Mouse (Mus musculus): ENCODE measurements around the gene Inpp5b. TPM values are rescaled to one million over a fixed set of nuclear protein-coding genes. Genes with fewer than 3 reads are reported as not detected.

The Inpp5b gene
- polyA plus RNA-seq, 1 experiment from 2014 or later: 24.9 TPM

DNA sequence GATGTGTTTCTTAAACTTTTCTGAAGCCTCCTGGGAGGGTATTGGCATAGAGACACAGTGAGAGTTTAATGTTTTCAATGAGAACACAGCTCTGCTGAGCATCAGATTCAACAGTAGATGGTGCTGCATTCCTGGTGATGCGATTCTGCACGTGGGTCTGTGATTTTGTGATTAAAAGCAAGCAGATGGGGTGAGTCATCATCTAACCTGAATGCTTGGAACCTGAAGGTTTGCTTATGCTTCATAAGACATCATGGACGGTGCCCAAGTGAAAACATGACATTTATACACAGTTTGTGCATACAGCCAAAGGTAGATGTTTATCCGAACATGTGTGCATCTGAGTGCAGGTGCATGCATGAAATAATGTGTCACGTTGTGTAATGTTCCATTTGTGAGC, 29.0 kb downstream of the Inpp5b start:
- Histone ChIP-seq H3K9me3 (ENCODE audit: control insufficient read depth, low read length) (no peaks in the 10 kb centered on the region), H3K9ac (ENCODE audit: low read depth, low read length) (no peak overlapping the region), H3K4me2 (replicated peaks; ENCODE audit: low read depth, low read length) (no peak overlapping the region), H3K27ac (ENCODE audit: low read depth, low read length) (no peak overlapping the region), H3K4me1 (replicated peaks; ENCODE audit: control insufficient read depth, insufficient read depth, low read length) (no peaks in the 10 kb centered on the region), H3K36me3 (ENCODE audit: control insufficient read depth, insufficient read depth, low read length) (no peaks in the 10 kb centered on the region), H3K4me3 (ENCODE audit: low read depth, low read length) (no peak overlapping the region), H3K27me3 (ENCODE audit: control insufficient read depth, insufficient read depth, low read length) (no peaks in the 10 kb centered on the region)
- DNase-seq (ENCODE audit: low spot score) (no peak), ATAC-seq (ENCODE audit: low FRiP score) (no peak)
- WGBS: 84% methylated on average over 5 of the region's 5 CpGs

DNA sequence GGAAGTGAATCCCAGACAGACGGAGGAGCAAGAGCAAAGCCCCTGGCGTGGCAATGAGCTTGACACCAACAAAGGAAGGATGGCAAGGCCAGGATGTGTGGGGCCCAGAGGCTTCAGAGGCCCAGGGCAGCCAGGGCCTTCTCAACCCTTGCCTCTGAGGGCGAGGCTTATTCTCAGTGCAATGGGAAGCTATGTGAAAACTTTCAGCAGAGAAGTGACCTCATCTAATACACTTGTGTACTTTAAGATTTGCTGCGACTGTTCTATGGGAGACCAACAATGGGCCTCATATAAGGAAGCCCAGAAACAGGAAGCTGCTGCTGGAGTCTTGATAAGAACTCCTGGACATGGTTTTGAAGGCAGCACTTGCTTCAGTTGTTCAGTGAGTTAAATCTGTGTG, 30.5 kb downstream of the Inpp5b start:
- Histone ChIP-seq H3K36me3 (ENCODE audit: control insufficient read depth, insufficient read depth, low read length) (no peaks in the 10 kb centered on the region), H3K4me2 (replicated peaks; ENCODE audit: low read depth, low read length) (no peak overlapping the region), H3K4me3 (ENCODE audit: low read depth, low read length) (no peak overlapping the region), H3K4me1 (replicated peaks; ENCODE audit: control insufficient read depth, insufficient read depth, low read length) (no peaks in the 10 kb centered on the region), H3K9ac (ENCODE audit: low read depth, low read length) (no peak overlapping the region), H3K27ac (ENCODE audit: low read depth, low read length) (no peak overlapping the region), H3K27me3 (ENCODE audit: control insufficient read depth, insufficient read depth, low read length) (no peaks in the 10 kb centered on the region), H3K9me3 (ENCODE audit: control insufficient read depth, low read length) (no peaks in the 10 kb centered on the region)
- ATAC-seq (ENCODE audit: low FRiP score): no peak
- DNase-seq (ENCODE audit: low spot score): no peak
- 71% methylated on average over 4 of the region's 4 CpGs for WGBS

DNA sequence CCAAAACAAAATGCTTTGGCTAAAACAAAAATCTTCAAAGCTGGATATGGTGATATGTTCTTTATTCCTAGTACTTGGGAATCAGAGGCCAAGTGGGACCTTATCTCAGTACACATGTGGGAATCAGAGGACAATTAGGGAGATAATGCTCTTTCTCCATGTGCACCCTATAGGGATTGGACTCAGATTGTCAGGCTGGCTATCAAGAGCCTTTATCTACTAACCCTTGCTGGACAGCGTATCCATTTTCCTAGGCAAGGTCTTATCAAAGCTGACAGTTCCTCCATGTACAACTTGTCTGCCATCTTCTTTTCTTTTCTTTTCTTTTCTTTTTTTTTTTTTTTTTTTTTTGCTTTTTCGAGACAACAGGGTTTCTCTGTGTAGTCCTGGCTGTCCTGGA, 31.8 kb downstream of the Inpp5b start:
- Histone ChIP-seq H3K27ac (ENCODE audit: low read depth, low read length) (no peak overlapping the region), H3K9ac (ENCODE audit: low read depth, low read length) (no peak overlapping the region), H3K9me3 (ENCODE audit: control insufficient read depth, low read length) (no peaks in the 10 kb centered on the region), H3K4me2 (replicated peaks; ENCODE audit: low read depth, low read length) (no peak overlapping the region), H3K4me1 (replicated peaks; ENCODE audit: control insufficient read depth, insufficient read depth, low read length) (no peaks in the 10 kb centered on the region), H3K27me3 (ENCODE audit: control insufficient read depth, insufficient read depth, low read length) (no peaks in the 10 kb centered on the region), H3K4me3 (ENCODE audit: low read depth, low read length) (no peak overlapping the region), H3K36me3 (ENCODE audit: control insufficient read depth, insufficient read depth, low read length) (no peaks in the 10 kb centered on the region)
- DNase-seq (ENCODE audit: low spot score): no peak
- no peak for ATAC-seq (ENCODE audit: low FRiP score)
- 77% methylated on average over 2 of the region's 2 CpGs for WGBS

DNA sequence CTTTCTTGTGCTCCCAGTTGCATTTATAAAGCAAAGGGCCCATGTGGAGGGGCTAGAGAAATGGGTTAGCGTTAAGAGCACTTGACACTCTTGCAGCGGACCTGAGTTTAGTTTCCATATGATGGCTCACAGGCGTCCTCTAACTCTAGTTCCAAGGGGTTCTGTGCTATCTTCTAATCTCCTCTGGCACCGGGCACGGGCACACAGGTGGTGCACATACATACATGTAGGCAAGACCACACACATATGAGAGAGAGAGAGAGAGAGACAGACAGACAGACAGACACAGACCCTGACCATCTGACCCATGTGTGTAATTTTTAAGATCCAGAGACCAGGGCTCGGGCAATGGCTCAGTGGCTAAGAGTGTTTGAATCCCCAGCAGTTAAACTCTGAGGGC, 32.3 kb downstream of the Inpp5b start:
- H3K4me3 ChIP-seq (ENCODE audit: low read depth, low read length): no peak overlapping the region
- H3K27me3 ChIP-seq (ENCODE audit: control insufficient read depth, insufficient read depth, low read length): no peaks in the 10 kb centered on the region
- 86% methylated on average over 6 of the region's 6 CpGs for WGBS
- no peak for ATAC-seq (ENCODE audit: low FRiP score)
- no peaks in the 10 kb centered on the region for H3K9me3 ChIP-seq (ENCODE audit: control insufficient read depth, low read length)
- no peak overlapping the region for H3K27ac ChIP-seq (ENCODE audit: low read depth, low read length)
- no peaks in the 10 kb centered on the region for H3K36me3 ChIP-seq (ENCODE audit: control insufficient read depth, insufficient read depth, low read length)
- H3K4me1 ChIP-seq (replicated peaks; ENCODE audit: control insufficient read depth, insufficient read depth, low read length): no peaks in the 10 kb centered on the region
- no peak overlapping the region for H3K9ac ChIP-seq (ENCODE audit: low read depth, low read length)
- H3K4me2 ChIP-seq (replicated peaks; ENCODE audit: low read depth, low read length): no peak overlapping the region
- no peak for DNase-seq (ENCODE audit: low spot score)

DNA sequence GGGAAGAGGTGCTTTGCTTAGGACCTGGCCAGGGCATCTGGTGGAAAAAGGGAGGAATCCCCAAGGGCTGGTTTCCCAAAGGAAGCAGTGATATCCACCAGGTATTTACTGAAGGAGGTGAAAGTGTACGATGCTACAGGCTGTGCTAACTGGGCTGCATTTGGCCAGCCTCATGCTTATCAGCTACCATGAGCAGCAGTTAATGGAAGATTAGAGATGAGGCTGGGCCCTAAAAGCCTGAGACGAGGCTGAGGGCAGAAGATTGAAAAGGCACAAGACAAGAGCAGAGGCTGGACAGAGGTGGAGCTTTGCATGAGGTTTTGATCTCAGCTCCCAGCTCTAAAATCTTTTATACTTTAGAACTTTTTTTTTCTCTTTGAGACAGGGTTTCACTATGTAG, 32.8 kb downstream of the Inpp5b start:
- Histone ChIP-seq H3K4me2 (replicated peaks; ENCODE audit: low read depth, low read length) (no peak overlapping the region), H3K4me1 (replicated peaks; ENCODE audit: control insufficient read depth, insufficient read depth, low read length) (no peaks in the 10 kb centered on the region), H3K4me3 (ENCODE audit: low read depth, low read length) (no peak overlapping the region), H3K9ac (ENCODE audit: low read depth, low read length) (no peak overlapping the region), H3K27ac (ENCODE audit: low read depth, low read length) (no peak overlapping the region), H3K36me3 (ENCODE audit: control insufficient read depth, insufficient read depth, low read length) (no peaks in the 10 kb centered on the region), H3K9me3 (ENCODE audit: control insufficient read depth, low read length) (no peaks in the 10 kb centered on the region), H3K27me3 (ENCODE audit: control insufficient read depth, insufficient read depth, low read length) (no peaks in the 10 kb centered on the region)
- ATAC-seq (ENCODE audit: low FRiP score) (no peak), DNase-seq (ENCODE audit: low spot score) (no peak)
- WGBS: 81% methylated on average over 2 of the region's 2 CpGs

DNA sequence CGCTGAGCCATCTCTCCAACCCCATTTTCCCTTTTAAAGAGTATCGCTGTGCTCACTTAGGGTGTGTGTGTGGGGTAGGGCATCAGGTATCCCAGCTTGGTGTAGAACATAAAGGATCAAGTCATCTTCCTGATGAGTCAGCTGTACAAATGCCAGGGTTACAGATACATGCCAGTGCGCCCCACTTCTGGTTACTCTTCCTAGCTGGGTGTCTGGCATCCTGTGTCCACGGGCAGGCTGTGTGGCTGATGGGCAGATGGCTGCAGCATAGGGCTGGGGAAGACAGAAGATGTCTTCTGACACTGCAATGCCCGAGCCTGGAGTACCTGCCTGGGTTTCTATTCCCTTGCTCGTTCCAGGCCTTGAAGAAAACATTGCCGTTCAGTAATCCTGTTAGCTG, 39.7 kb downstream of the Inpp5b start:
- ATAC-seq (ENCODE audit: low FRiP score): no peak
- Histone ChIP-seq H3K27me3 (ENCODE audit: control insufficient read depth, insufficient read depth, low read length) (no peaks in the 10 kb centered on the region), H3K36me3 (ENCODE audit: control insufficient read depth, insufficient read depth, low read length) (peaks cover 11% of the 10 kb centered on the region; the same call in 1 of the 2 replicates), H3K4me1 (replicated peaks; ENCODE audit: control insufficient read depth, insufficient read depth, low read length) (no peaks in the 10 kb centered on the region), H3K9me3 (ENCODE audit: control insufficient read depth, low read length) (no peaks in the 10 kb centered on the region), H3K9ac (ENCODE audit: low read depth, low read length) (no peak overlapping the region), H3K27ac (ENCODE audit: low read depth, low read length) (no peak overlapping the region), H3K4me2 (replicated peaks; ENCODE audit: low read depth, low read length) (no peak overlapping the region), H3K4me3 (ENCODE audit: low read depth, low read length) (no peak overlapping the region)
- 91% methylated on average over 7 of the region's 7 CpGs for WGBS
- no peak for DNase-seq (ENCODE audit: low spot score)

DNA sequence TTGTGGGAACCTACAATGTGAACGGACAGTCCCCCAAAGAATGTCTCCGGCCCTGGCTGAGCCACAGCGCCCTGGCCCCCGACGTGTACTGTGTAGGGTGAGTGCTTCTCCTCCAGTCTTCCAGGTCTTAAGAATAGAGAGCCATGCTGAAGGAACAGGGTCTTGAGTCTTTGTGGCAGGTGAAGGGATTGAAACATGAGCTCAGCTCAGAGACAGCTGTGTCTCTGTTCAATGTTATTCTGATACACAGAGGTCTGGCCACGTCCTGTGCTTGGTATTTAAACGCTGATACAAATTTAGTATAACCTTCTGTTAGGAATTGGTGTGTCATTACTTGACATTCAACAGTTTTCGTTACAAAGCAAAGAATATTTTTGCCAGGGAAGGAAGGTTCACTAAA, 40.7 kb downstream of the Inpp5b start:
- no peaks in the 10 kb centered on the region for H3K27me3 ChIP-seq (ENCODE audit: control insufficient read depth, insufficient read depth, low read length)
- no peaks in the 10 kb centered on the region for H3K9me3 ChIP-seq (ENCODE audit: control insufficient read depth, low read length)
- no peak overlapping the region for H3K9ac ChIP-seq (ENCODE audit: low read depth, low read length)
- H3K4me3 ChIP-seq (ENCODE audit: low read depth, low read length): no peak overlapping the region
- H3K4me2 ChIP-seq (replicated peaks; ENCODE audit: low read depth, low read length): no peak overlapping the region
- no peaks in the 10 kb centered on the region for H3K4me1 ChIP-seq (replicated peaks; ENCODE audit: control insufficient read depth, insufficient read depth, low read length)
- no peak for ATAC-seq (ENCODE audit: low FRiP score)
- 91% methylated on average over 8 of the region's 8 CpGs for WGBS
- peaks cover 15% of the 10 kb centered on the region for H3K36me3 ChIP-seq (ENCODE audit: control insufficient read depth, insufficient read depth, low read length)
- no peak overlapping the region for H3K27ac ChIP-seq (ENCODE audit: low read depth, low read length)
- DNase-seq (ENCODE audit: low spot score): no peak

DNA sequence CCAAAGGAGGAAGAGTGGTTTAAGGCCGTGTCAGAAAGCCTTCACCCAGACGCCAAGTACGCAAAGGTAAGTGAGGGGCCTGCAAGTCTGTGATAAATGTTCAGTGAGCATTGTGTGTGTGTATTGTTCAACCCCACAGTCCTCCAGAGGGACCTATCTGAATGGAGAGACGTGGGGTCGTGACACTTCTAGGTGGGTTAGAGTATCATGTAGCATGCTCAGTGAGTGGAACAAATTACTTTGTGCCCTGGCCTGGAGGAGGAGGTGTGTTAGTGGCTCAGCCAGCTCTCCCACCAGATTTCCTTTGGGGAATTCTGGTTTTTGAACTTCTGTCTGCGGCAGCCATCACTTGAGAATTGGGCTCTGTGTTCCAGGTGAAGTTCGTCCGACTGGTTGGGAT, 42.3 kb downstream of the Inpp5b start:
- Histone ChIP-seq H3K4me3 (ENCODE audit: low read depth, low read length) (no peak overlapping the region), H3K36me3 (ENCODE audit: control insufficient read depth, insufficient read depth, low read length) (peaks cover 17% of the 10 kb centered on the region), H3K27ac (ENCODE audit: low read depth, low read length) (no peak overlapping the region), H3K4me1 (replicated peaks; ENCODE audit: control insufficient read depth, insufficient read depth, low read length) (no peaks in the 10 kb centered on the region), H3K4me2 (replicated peaks; ENCODE audit: low read depth, low read length) (no peak overlapping the region), H3K27me3 (ENCODE audit: control insufficient read depth, insufficient read depth, low read length) (no peaks in the 10 kb centered on the region), H3K9ac (ENCODE audit: low read depth, low read length) (no peak overlapping the region), H3K9me3 (ENCODE audit: control insufficient read depth, low read length) (no peaks in the 10 kb centered on the region)
- no peak for ATAC-seq (ENCODE audit: low FRiP score)
- 84% methylated on average over 8 of the region's 8 CpGs for WGBS
- DNase-seq (ENCODE audit: low spot score): no peak

DNA sequence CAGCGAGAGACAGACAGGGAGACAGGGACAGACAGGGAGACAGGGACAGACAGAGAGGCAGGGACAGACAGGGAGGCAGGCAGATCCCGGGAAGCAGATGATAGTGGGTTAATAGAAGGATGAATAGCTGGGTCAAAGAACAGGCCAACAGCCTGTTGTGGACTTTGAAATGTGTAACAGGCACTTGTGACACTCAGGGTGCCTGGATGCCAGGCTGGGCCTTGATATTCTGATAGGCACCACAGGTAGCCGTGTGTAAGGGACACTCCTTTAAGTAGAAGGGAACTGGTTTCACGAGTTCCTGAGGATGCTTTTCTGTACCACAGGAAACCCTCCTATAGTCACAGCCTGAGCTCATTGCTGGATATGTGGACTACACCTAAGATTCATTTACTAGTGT, 48.4 kb downstream of the Inpp5b start:
- Histone ChIP-seq H3K9me3 (ENCODE audit: control insufficient read depth, low read length) (no peaks in the 10 kb centered on the region), H3K4me2 (replicated peaks; ENCODE audit: low read depth, low read length) (no peak overlapping the region), H3K36me3 (ENCODE audit: control insufficient read depth, insufficient read depth, low read length) (peaks cover 13% of the 10 kb centered on the region), H3K27me3 (ENCODE audit: control insufficient read depth, insufficient read depth, low read length) (no peaks in the 10 kb centered on the region), H3K4me3 (ENCODE audit: low read depth, low read length) (no peak overlapping the region), H3K4me1 (replicated peaks; ENCODE audit: control insufficient read depth, insufficient read depth, low read length) (no peaks in the 10 kb centered on the region), H3K27ac (ENCODE audit: low read depth, low read length) (no peak overlapping the region), H3K9ac (ENCODE audit: low read depth, low read length) (no peak overlapping the region)
- WGBS: 84% methylated on average over 4 of the region's 4 CpGs
- ATAC-seq (ENCODE audit: low FRiP score): no peak
- DNase-seq (ENCODE audit: low spot score): no peak

Data from hindbrain, embryonic 11.5 days (tissue).